Mouse (Mus musculus) layer of hippocampus, postnatal 10 days (tissue): Measurements from ENCODE around the gene Fam193a. TPM values are rescaled to one million over a fixed set of nuclear protein-coding genes. Genes with fewer than 3 reads are reported as not detected.

Experiments
- DNase-seq, 2 experiments: peaks; one replicate each; pipeline ENCODE4 v3.0.0; 2021; ENCODE audit warnings: low spot score in 2 of 2
- total RNA-seq, 2 experiments: library from RNA; stranded (reverse); gene quantifications; 2 replicates each; pipeline ENCODE4 v1.2.3; 2021

The Fam193a gene
- total RNA-seq, 2 experiments from 2014 or later, result 43.4 to 44.8 TPM

DNA sequence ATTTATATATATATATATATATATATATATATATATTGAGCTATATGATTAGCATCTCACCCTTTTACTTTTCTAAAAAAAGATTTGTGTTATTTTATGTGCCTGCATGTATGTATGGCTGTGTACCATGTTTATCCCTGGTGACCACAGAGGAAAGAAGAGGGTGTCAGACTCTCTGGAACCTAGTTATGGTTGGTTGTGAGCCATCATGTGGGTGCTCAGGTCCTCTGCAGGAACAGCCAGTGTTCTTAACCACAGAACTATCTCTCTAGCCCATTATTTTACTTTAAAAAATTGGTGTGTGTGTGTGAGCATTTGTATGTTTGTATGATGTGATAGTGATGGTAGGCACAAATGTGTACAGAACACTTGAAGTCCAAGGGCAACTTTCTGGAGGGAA, 9.1 kb downstream of the Fam193a start:
- no peak for DNase-seq

DNA sequence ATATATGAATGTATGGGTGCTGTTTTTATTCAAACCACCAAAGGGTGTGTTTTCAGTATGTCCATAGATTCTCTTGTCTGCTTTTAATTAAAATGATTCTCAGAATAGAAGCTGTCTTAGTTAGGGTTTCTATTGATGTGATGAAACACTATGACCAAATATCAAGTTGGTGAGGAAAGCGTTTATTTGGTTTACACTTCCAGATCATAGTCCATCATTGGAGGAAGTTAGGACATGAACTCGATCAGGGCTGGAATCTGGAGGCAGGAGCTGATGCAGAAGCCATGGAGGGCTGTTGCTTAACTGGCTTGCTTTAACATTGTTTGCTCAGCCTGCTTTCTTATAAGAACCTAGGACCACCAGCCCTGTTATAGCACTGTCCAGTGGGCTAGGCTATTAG, 12.0 kb downstream of the Fam193a start:
- DNase-seq, result no peak

DNA sequence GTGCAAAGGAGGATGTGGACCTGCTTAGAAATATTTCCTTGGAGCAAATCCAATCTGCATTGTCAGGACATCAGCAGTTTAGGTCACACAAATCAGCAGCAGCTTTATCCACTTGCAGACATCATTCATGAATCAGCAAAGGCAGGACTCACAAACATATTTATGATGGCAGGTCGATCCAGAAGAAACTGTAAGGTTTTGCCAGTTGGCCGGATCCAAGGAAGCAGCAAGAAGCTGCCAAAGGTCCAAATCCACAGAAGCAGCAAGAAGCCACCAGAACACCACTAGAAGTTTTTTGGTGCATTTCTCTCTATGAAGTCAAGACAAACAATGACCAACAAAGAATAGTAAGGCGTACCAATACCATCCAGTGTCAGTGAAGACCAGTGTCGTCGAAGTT, 15.9 kb downstream of the Fam193a start:
- no peak for DNase-seq

DNA sequence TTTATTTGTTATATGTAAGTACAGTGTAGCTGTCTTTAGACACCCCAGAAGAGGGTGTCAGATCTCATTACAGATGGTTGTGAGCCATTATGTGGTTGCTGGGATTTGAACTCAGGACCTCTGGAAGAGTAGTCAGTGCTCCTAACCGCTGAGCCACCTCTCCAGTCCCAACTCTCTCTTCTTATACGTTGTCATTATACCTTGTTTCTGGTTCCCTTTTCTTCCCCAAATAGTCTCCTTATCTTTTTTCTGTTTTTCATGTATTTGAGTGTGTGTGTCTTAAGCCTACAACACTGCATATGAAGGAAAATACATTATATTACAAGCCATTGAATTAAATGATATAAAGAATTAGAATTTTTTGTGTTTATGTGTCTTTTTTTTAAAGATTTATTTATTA, 17.0 kb downstream of the Fam193a start:
- DNase-seq, result no peak

DNA sequence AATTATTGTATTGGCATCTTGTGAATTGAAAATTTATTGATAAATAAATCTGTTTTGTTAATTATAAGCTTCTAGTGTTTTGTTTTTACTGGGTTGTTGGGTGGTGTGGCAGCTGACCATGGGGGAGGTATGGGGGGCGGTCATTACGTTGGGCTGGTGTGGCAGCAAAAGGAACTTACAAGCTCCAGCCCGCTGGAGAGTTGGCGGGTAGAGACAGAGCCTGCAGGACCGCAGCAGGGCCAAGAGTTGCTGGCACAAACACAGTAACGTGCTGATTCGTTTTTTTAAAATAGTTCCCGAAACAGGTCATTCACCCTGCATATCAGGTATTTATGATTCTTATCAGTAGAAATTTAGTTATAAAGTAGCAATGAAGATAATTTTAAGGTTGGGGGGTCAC, 23.5 kb downstream of the Fam193a start:
- no peak for DNase-seq

DNA sequence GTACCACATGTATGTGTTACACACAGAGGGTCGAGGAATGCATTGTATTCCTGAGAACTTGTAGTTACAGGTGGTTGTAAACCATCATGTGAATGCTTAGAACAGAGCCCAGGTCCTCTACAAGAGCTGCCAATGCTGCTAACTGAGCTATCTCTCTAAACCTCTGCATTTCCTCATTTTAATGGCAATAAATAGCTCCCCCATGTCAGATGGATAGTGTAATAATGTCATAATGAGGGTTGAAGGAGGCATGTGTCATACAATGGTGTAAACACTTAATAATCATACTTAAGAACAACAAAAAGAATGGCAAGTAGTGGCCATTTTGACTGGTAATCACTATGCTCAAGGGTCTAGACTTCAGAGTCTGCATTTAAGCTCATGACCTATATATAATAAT, 25.6 kb downstream of the Fam193a start:
- DNase-seq, result no peak

DNA sequence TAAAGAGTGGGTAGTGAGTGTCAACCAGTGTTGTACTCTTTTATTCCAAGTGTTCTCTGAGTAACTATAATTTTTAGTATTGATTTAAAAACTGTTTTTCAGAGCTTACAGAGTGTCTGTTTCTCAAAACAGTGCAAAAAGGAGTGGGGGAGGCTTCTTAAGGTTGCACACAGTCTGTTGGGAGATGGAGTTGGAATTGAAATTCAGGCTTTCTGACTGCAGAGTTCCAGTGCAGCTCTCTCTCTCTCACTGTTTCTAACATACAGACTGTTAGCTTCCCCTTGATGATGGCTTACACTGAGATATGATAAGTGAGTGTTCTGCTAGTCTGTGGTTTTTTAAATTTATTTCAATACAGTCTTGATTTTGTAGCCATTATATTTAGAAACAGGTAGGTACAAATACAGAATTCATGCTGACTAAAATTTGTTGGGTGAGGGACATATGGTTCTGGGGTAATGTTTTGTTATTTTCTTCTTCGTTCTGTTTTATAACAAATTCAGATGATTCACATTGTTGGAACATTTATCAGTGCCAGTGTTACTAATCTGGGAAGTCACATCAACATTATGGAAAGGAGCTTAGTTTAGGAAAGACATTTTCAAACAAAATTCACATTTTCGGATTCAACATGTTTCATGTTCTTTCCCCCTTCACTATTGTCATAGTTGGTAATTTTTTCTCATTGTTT, 26.3 kb downstream of the Fam193a start:
- no peak for DNase-seq

DNA sequence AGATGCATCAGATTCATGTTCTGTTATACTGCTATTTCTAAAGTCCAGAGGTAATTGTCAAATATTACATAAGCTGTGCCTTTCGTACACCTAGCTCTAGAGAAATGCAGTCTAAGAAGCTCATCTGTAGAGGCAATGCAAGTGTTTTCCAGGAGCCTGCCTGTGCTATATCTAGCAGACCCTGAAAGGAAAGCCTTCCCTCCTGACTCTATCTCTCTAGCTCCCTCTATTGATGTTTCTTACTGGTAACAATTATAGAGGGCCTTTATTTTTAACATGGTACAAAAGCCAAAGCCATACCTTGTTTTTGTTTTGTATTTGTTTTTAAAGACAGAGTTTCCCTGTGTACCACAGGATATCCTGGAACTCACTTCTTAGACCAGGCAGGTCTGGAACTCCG, 28.1 kb downstream of the Fam193a start:
- DNase-seq, result no peak

DNA sequence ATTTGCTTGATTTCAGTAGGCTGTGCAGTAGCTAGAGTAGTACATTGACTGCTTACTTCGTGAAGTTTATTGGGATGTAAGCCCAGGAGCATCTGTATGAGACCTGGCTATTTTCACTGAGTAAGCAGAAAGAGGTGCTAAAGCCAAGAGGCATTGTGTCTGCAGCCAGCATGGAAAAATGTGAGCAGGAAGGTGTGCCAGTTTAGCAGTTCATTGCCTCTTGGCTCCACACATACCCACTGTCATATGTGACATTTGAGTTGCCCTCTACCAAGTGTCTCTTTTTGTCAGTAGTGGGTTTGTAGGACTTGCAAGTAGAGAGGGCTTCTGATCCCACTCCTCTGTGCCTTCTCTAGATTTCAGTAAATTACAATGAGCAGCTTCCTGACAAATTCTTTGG, 28.6 kb downstream of the Fam193a start:
- DNase-seq, result no peak

DNA sequence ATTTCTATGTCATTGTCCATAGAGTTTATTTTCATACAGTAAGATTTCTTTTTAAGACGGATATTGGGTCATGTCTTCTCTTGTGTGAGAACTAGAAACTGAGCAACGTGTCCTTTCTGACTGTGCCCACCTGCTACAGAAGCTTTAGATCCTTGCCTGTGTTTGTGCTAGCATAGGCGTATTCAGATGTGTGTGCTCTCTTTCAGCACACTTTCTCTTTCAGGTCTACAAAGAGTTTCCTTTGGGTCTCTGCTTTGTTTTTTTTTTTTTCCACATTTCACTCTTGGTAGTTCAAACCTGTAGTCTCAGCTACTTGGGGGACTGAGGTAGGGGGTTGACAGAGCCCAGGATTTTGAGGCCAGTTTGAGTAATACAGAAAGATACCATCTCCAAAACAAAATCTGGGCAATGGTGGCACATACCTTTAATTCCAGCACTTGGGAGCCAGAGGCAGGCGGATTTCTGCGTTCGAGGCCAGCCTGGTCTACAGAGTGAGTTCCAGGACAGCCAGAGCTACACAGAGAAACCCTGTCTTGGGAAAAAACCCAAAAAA, 37.7 kb downstream of the Fam193a start:
- no peak for DNase-seq

DNA sequence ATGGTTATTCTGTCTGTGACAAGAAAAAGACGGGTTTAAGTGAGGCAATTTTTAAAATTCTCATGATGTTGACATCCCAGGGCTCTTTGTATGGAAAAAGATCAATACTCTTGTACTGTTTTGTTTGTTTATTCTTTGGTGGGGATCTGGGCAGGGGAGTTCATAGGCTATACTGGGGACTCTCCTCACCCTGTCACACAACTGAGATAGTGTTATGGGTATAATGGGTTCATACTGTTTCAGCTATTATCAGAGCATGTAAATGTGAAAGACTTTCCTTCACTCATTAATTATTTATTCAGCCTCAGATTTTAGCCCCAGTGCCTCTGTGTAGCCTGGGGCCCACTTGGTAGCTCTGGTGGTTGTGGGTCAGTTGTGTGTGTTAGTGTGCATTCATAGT, 39.3 kb downstream of the Fam193a start:
- DNase-seq, result no peak

DNA sequence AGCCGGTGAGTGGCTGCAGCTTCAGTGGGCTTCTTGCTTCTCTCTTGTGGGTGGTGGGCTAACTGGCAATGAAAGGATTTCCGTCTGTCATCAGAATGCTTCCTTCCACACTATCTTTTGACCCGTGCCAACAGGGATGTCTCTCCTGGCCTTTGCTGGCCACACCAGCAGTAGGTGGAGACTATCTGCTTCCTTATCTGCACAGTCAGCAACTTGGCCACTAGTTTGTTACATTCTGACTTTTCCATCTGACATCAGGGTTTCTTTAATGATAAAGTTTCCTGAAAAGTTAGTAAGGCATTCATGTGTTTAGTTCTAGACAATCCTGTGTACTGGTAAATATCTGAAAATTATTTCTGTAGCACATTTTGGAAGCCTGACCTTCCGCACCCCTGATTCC, 41.1 kb downstream of the Fam193a start:
- no peak for DNase-seq

DNA sequence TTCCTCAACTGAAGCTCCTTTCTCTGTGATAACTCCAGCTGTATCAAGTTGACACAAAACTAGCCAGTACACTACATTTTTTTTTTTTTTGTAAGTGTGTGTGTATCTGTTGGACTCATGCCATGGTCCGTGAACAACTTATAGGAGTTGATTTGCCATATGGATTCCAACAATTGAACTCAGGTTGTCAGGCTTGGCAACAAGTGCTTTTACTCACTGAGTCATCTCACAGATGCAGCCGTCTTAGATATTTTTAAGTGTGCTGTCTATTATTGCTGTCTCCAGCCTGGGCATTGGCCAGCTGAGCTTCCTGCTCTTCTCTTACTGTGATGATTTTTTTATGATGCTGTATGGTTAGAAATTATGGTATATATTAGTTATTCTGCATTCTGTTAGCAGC, 44.2 kb downstream of the Fam193a start:
- DNase-seq, result no peak

DNA sequence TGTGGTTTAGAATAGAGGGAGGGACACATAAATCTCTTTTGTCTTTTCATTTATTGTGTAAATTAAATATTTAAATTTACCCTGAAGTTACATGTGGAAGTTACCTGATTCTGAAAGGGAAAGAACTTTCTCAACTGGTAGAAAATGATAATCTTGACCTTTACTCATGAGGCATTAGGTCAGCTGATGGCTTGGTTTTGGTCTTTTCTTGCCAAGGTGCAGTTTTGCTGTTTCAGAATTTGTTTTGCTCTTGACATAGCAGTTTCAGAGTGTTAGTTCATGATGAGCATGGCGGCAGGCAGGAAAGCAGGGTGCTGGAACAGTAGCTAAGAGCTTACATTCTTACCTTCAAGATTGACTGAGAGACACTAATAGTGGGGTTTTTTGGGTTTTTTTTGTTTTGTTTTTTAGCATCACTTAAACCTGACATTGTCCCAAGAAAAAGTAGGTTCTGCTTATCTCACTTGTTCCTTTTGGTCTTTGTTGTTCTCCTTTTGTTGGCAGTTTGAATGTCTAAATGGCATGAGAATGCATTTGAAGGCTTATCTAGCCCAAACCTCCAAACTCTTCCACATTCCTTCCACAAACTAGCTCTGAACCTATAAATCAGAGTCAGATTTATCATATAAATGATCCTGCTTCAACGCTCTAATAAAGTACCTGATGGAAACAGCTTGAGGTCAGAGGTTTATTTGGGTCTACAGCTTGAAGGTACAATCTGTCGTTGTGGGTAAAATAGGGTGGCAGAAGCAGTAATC, 47.7 kb downstream of the Fam193a start:
- DNase-seq, result no peak

DNA sequence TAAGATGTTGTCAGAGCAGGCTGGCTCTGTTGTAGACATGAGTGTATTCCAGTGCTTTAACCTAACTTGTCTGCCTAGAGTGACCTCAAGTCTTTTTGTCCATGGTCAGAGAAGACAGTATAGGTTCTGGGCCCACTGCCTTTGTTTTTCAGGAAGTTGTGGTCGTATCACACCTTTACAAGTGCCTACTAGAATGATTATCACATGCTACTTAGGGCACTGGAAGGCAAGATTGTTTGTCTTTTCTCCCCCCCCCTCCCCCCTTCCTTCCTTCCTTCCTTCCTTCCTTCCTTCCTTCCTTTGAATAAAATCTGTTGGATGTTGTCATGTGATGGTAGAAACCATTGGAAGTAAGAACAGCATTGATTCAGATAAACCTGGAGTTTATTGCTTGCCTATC, 49.5 kb downstream of the Fam193a start:
- no peak for DNase-seq

DNA sequence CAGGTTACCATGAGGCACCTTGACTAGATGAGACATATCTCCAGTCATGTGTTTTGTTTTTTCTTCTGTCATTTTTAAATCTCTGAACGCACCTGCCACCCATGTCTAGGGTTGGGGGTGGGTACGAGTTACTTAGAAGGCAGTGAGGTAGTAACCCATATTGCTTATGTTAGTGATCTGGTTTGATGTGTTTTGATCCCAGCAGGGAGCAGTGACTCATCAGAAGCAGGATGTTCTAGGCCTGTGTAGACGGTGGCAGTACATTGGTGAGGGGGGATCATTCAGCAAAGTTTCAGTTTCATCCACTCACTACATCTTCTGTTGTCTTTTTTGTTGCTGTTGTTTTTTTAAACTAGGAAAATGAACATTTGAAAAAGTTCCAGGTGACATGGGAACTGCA, 61.0 kb downstream of the Fam193a start:
- no peak for DNase-seq

DNA sequence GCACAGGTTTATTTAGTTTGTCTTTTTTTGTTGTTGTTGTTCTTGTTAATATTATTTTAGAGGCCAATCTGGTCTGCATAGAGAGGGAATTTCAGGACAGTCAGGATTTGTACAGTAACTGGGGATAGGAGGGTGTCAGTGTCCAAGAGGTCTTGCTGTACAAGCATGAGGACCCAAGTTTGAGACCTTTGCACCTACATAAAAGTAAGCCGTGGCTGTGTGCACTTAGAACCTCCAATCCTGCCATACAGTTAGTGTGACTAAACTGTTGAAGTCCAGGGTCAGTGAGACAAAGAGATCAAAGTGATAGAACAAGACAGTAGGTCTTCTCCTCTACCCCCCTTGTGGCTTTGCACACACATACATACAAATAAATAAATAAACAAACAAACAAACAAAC, 64.1 kb downstream of the Fam193a start:
- DNase-seq, result no peak

DNA sequence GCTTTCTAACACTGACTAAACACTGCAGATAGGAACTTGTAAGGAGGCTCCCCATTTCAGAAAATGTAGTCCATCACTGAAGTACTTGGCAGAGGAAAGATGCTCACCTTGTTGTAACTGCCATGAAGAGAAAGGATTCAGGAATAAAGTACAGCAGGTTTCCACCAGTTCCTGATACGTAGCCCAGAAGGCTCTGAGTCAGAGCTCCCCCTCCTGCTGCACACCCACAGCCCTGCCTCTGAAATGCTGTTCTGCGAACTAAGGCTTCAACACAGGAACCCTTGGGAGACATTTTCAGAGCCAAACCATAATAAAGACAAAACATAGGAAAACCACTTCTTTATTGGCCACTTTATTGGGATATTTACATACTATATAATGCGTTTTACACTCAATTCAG, 64.5 kb downstream of the Fam193a start:
- DNase-seq, result no peak

DNA sequence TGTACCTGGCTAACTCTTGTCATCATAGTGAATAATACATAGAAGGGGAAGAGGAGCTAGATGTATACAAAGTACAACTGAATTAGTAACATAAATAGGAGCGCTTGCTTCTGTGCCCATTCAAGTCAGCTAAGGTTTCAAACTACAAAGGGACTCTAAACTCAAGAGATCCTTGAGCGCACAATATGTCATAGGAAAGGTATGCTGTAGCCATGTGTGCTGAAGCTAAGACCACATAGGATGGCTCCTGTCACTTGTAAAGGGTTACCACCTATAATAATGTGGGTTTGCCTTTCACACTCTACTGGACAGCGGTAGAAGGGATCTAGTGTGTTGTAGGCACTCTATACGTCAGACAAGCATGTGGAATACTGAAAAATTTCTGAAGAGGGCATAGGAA, 68.3 kb downstream of the Fam193a start:
- no peak for DNase-seq

DNA sequence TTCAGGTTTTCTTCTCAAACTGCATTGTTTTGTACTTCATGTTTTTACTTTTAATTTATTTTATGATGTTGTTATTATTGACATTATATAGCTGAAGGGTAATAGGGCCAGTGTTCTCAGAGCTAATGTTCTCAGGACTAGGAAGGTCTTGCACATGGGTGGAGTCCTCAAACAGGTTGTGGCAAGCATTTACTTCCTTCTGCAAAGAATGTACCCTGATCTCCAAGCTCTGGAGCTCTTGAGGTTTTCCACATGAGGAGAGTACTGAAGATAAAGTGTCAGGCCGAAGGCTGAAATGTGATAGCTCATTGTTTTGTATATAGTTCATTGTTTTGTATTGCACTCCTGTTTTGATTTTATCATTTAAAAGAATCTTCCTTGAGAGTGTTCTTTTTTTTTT, 68.9 kb downstream of the Fam193a start:
- no peak for DNase-seq

DNA sequence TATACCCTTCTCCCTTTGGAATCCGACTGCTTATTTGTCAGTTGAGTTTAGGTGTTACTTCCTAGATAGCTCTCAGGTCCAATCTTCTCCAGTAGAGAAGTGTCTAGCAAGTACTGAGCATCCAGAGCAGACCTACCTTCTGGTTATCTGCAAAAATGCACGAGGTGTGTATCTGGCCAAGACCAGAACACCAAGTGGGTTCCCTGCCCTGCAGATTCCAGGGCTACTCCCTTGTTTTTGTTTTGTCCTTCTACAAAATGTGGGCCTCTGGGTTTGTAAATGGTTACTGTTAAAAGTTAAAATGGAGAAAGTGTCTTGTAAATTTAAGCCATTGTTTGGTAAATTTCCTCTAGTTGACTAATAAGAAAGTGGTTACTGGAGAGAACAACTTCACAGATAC, 70.0 kb downstream of the Fam193a start:
- DNase-seq, result no peak

DNA sequence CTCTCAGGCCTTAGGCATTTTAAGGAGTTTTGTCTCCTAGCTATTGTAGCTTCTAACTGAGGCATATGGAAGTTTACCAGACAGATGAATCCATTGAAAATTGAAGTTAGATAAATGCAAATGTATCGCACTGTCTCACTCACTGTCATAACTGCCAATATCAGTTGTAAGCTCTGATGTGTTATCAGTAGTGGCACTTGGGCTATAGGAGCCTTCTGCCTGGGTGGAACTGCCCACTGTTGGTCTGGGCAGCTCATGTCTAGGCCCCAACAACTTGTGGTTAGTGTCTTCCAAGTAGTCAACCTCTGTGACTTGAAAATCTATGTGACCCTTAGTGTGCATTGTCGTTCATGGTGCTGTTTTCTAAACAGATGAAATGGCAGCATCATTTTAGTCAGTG, 72.1 kb downstream of the Fam193a start:
- no peak for DNase-seq

DNA sequence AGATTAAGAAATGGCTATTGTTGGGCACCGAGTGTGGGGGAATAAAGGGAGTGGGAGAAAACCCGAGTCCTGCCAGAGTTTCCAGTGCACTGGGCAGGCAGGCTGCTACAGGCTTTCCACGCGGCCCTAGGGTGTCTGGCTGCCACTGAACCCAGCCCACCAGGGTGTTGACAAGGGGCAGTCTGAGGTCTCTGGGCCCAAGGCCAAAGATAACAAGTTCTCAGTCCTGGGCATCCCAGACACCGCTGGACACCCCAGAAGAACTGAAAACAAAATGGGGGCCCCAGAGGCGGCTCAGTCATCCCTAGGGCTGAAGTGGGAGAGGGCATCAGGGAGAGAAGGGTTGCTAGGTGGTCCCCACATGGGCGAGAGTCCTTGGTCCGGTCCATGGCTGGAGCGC, 76.5 kb downstream of the Fam193a start:
- DNase-seq, result no peak
